Mouse (Mus musculus) cortical plate, adult 2 months (tissue): Measurements from ENCODE around the gene Apod. TPM values are rescaled to one million over a fixed set of nuclear protein-coding genes. Genes with fewer than 3 reads are reported as not detected.
A peak's percentile ranks its signal among the peaks of the same experiment; 100 is the strongest.

Experiments used
- H3K27ac ChIP-seq: fragments of 200-500 bp; 2 replicates; pipeline ENCODE4 v1.5.1; 2012; ENCODE audit warnings: low read length, control low read depth, inconsistent platforms; ENCODE audit not compliant: insufficient read depth
- H3K4me1 ChIP-seq: fragments of 200-500 bp; 2 replicates; pipeline ENCODE4 v1.6.1; 2011; ENCODE audit warnings: low read length; ENCODE audit not compliant: control insufficient read depth, insufficient read depth
- H3K4me3 ChIP-seq: fragments of 200-500 bp; 2 replicates; pipeline ENCODE4 v1.5.1; 2011; ENCODE audit warnings: mild to moderate bottlenecking, low read length, control low read depth; ENCODE audit not compliant: insufficient read depth
- CTCF ChIP-seq: fragments of 200-500 bp; IDR thresholded peaks from 2 replicates; pipeline ENCODE4 v1.5.1; 2011; ENCODE audit warnings: mild to moderate bottlenecking, control low read depth, low read length; ENCODE audit not compliant: insufficient read depth; ENCODE audit errors: extremely low read depth
- POLR2A ChIP-seq: fragments of 200-500 bp; IDR thresholded peaks from 2 replicates; pipeline ENCODE4 v1.6.1; 2011; ENCODE audit warnings: mild to moderate bottlenecking, low read length, control low read depth; ENCODE audit not compliant: insufficient read depth; ENCODE audit errors: extremely low read depth
- polyA plus RNA-seq: library from polyadenylated mRNA; depleted of rRNA; stranded (reverse); fragments of >200 nt; gene quantifications from 2 replicates; pipeline ENCODE4 v1.2.3, GENCODE M21; 2012; rRNA removed

Apod gene
- polyA plus RNA-seq, 1 experiment: 296 TPM

- Histone ChIP-seq H3K27ac (no peak overlapping the region), H3K4me1 (no peaks in the 10 kb centered on the region; the same call in none of the 2 replicates), H3K4me3 (no peak overlapping the region)
- no peak for TF ChIP-seq POLR2A
- no peak for TF ChIP-seq CTCF
Measured at GRCm38 (mm10) chr16:31266692-31267091, 47.9 kb downstream of the Apod start.

- no peak for TF ChIP-seq POLR2A
- Histone ChIP-seq H3K27ac (no peak overlapping the region), H3K4me1 (no peaks in the 10 kb centered on the region), H3K4me3 (no peak overlapping the region)
Measured at GRCm38 (mm10) chr16:31256151-31256550, 58.5 kb downstream of the Apod start.

- TF ChIP-seq POLR2A (no peak), CTCF (no peak)
- Histone ChIP-seq H3K4me3 (no peak overlapping the region), H3K27ac (no peak overlapping the region), H3K4me1 (no peaks in the 10 kb centered on the region)
Measured at GRCm38 (mm10) chr16:31255685-31256084, 58.9 kb downstream of the Apod start.

GRCm38 (mm10) chr16:31249401-31249800 lies 65.2 kb downstream of the Apod start:
- peaks cover 4% of the 10 kb centered on the region; the same call in 1 of the 2 replicates for H3K4me1 ChIP-seq
- no peak overlapping the region for H3K27ac ChIP-seq
- H3K4me3 ChIP-seq: no peak overlapping the region
- no peak for TF ChIP-seq POLR2A

- Histone ChIP-seq H3K27ac (peak overlapping the region; percentile 72; the same call in 1 of the 2 replicates), H3K4me1 (peaks cover 4% of the 10 kb centered on the region; the same call in 1 of the 2 replicates), H3K4me3 (no peak overlapping the region)
- TF ChIP-seq CTCF: no peak
- 0 out of 2 replicates have a peak, but pooled peaks have one; percentile 11 for TF ChIP-seq POLR2A
Measured at GRCm38 (mm10) chr16:31248717-31249116, 65.9 kb downstream of the Apod start.

- H3K4me1 ChIP-seq: peaks cover 6% of the 10 kb centered on the region; the same call in 1 of the 2 replicates
- TF ChIP-seq CTCF: no peak
- no peak for TF ChIP-seq POLR2A
- no peak overlapping the region for H3K4me3 ChIP-seq
- H3K27ac ChIP-seq: no peak overlapping the region
Measured at GRCm38 (mm10) chr16:31247442-31247841, 67.2 kb downstream of the Apod start.

Other genes with a start within 250 kb of the Apod start
- 15.3 and 16.2 TPM in 2 replicates for gene Xxylt1, start 233.4 kb downstream of the Apod start, polyA plus RNA-seq
- gene Acap2, start 113.6 kb downstream of the Apod start, polyA plus RNA-seq: 53.1 and 57.7 TPM in 2 replicates
- gene Ppp1r2, start 39.5 kb downstream of the Apod start, polyA plus RNA-seq: 62.2 and 64.2 TPM in 2 replicates
- 140 and 145 TPM in 2 replicates for gene Bdh1, start 107.5 kb upstream of the Apod start, polyA plus RNA-seq